Mouse (Mus musculus) bone marrow macrophage, adult 2 months (primary cell): ENCODE results near the gene Tgm7.

ENCODE experiments used
- CTCF ChIP-seq: IDR thresholded peaks from 2 replicates; pipeline ENCODE4 v1.5.1; 2012; ENCODE audit warnings: low read depth, mild to moderate bottlenecking, low read length, moderate library complexity
- POLR2A ChIP-seq: IDR thresholded peaks from 2 replicates; pipeline ENCODE4 v1.6.1; 2012; ENCODE audit warnings: mild to moderate bottlenecking, low read depth, low read length, borderline replicate concordance

- TF ChIP-seq CTCF (no peak), POLR2A (no peak)
Observed at GRCm38 (mm10) chr2:121088507-121088906, 21.1 kb downstream of the Tgm7 start.
